Mouse (Mus musculus) ES-Bruce4 (cell line): Measurements from ENCODE around the gene Tbc1d22a.

Experiments used
- CTCF ChIP-seq: IDR thresholded peaks from one replicate; pipeline ENCODE4 v1.8.1; 2011; ENCODE audit warnings: low read depth, low read length
- POLR2A ChIP-seq: IDR thresholded peaks from one replicate; pipeline ENCODE4 v1.8.1; 2011; ENCODE audit warnings: low read length; ENCODE audit not compliant: insufficient read depth

DNA sequence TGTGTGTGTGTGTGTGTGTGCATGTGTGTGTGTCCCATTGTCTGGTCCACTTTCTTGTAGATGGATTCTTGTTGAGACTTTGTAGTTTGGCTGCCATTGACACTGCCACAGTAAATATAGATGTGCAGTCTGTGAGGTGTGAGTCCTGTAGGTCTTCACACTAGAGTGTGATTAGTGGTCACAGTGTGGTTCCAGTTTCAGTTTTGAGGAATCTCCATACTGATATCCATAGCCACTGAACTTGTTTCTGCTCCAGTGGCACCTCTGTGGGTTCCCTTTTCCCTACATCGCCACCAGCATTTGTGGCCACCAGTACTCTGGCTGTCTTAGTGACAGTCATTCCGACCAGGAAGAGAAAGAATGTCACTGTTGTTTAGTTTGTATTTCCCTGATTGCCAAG is 30.1 kb downstream of the Tbc1d22a start:
- TF ChIP-seq CTCF (no peak), POLR2A (no peak)
